Mouse (Mus musculus) layer of hippocampus, postnatal 10 days (tissue): ENCODE measurements around the gene Spire2. TPM values are rescaled to one million over a fixed set of nuclear protein-coding genes. Genes with fewer than 3 reads are reported as not detected.

Source experiments
- DNase-seq, 2 experiments: peaks; one replicate each; pipeline ENCODE4 v3.0.0; 2021; ENCODE audit warnings: low spot score in 2 of 2
- total RNA-seq, 2 experiments: library from RNA; stranded (reverse); gene quantifications; 2 replicates each; pipeline ENCODE4 v1.2.3; 2021

The Spire2 gene
- total RNA-seq, 2 experiments from 2014 or later: 17.6 to 18.4 TPM

DNA sequence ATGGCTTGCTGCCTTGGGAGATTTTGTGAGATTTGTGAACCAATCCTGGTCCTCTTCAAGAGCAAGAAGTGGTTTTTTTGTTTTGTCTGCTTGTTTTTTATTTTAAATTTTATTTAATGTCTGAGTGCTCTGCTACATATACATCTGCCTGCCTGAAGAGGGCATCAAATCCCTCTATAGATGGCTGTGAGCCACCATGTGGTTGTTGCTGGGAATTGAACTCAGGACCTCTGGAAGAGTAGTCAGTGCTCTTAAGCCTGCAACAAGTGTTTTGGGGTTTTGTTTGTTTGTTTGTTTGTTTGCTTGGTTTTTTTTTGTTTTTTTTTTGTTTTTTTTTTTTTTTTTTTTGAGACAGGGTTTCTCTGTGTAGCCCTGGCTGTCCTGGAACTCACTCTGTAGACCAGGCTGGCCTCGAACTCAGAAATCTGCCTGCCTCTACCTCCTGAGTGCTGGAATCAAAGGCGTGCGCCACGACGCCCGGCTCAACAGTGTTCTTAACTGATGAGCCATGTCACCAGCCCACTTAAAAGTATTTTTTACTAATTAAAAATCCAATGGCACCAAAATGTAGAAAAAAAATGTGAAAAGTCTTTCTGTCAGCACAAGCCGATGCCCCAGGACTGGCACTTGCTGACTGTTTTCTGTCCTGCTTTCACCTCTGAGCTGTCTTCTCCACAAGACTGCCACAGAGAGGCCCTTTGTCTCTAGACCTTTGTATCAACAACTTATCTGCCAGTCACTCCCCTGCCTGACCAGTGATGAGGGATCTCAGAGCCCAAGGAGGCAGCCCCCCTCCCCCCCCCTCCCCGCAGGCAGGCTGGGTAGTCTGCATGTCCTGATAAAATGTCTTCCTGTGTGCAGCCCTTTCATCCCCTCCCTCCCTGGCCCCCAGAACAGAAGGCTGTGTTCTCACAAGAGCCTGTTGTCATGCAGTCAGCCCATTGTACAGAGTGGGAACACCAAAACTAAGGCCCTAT lies 83.7 kb downstream of the Spire2 start:
- DNase-seq: no peak

DNA sequence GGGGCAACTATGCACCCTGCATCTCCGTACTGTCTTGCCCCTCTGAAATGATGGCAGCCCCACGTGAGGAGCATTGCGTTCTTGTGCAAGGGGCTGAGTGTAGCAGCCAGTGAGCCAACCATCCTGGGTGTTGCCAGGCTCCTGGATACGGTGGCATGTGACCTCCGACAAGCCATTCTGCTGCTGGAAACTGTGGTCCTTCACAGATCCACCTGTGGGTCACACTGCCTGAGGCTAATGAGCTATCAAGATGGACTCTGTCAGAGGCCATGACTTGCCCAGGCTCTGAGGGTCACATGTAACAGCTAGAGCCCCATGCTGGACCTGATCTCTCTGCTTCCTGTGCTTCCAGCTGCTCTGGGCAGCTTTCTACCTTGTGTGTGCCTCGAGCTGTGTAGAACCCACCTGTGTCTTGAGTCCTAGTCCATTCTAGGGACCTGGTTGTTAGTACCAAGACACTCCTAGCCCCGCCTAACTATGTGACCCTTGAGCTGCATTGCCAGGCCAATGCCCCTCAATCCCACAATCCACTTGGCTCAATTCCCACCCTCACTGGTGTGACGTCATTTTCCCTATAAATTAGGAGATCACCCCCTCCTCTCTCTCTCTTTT lies 84.5 kb downstream of the Spire2 start:
- no peak for DNase-seq

Other genes starting within 250 kb of the Spire2 start
- gene Rpl13, start 230.4 kb upstream of the Spire2 start, total RNA-seq: 100 to 1,000 TPM; 474 to 547 TPM
- 100 to 1,000 TPM; 232 to 244 TPM for gene Cpne7, start 215.3 kb upstream of the Spire2 start, total RNA-seq
- gene Sult5a1, start 174.4 kb upstream of the Spire2 start, total RNA-seq: 1 to 10 TPM in 1 of 2 experiments, under 1 TPM in 1; 0.80 to 1.1 TPM
- gene Dpep1, start 146.5 kb upstream of the Spire2 start, total RNA-seq: under 1 TPM; 0.25 to 0.41 TPM
- gene Chmp1a, start 120.0 kb upstream of the Spire2 start, total RNA-seq: 100 to 1,000 TPM; 120 to 143 TPM
- gene Spata33, start 119.9 kb upstream of the Spire2 start, total RNA-seq: 1 to 10 TPM; 7.7 to 9.8 TPM
- gene Cdk10, start 107.9 kb upstream of the Spire2 start, total RNA-seq: 10 to 100 TPM; 70.3 to 80.8 TPM
- 10 to 100 TPM; 83.0 to 91.1 TPM for gene Spata2l, start 96.5 kb upstream of the Spire2 start, total RNA-seq
- gene Zfp276, start 78.5 kb upstream of the Spire2 start, total RNA-seq: 10 to 100 TPM; 23.5 to 26.1 TPM
- 10 to 100 TPM; 58.4 to 63.4 TPM for gene Vps9d1, start 78.4 kb upstream of the Spire2 start, total RNA-seq
- gene Fanca, start 14.1 kb upstream of the Spire2 start, total RNA-seq: 1 to 10 TPM; 2.5 to 4.7 TPM
- 100 to 1,000 TPM; 439 to 445 TPM for gene Tcf25, start 41.0 kb downstream of the Spire2 start, total RNA-seq
- gene Mc1r, start 74.4 kb downstream of the Spire2 start, total RNA-seq: under 1 TPM in 1 of 2 experiments, not detected in 1; 0.09 TPM
- 1,000 to 10,000 TPM; 1,031 to 1,094 TPM for gene Tubb3, start 78.7 kb downstream of the Spire2 start, total RNA-seq
- gene Def8, start 90.8 kb downstream of the Spire2 start, total RNA-seq: 10 to 100 TPM; 67.5 to 69.4 TPM
- 10 to 100 TPM; 36.9 to 40.2 TPM for gene Afg3l1, start 145.2 kb downstream of the Spire2 start, total RNA-seq
- 10 to 100 TPM; 13.2 to 16.3 TPM for gene Dbndd1, start 182.8 kb downstream of the Spire2 start, total RNA-seq
- gene Gas8, start 186.1 kb downstream of the Spire2 start, total RNA-seq: 10 to 100 TPM; 39.9 to 43.0 TPM